Mouse (Mus musculus) stomach, embryonic 15.5 days (tissue): ENCODE results near the gene Atp6v1fnb. TPM values are rescaled to one million over a fixed set of nuclear protein-coding genes. Genes with fewer than 3 reads are reported as not detected.

Experiments used
- ATAC-seq: fragments of 200-750 bp; cut with Nextera tagmentation; 2 replicates; pipeline ENCODE4 v1.8.0; 2017; ENCODE audit warnings: low read depth, moderate number of reproducible peaks, moderate TSS enrichment; ENCODE audit not compliant: insufficient read depth, low FRiP score
- H3K27ac ChIP-seq: fragments of 300-500 bp; sonication (generic); 2 replicates; pipeline ENCODE4 v1.5.1; 2015; ENCODE audit warnings: mild to moderate bottlenecking, inconsistent platforms
- H3K27me3 ChIP-seq: fragments of 300-500 bp; sonication (generic); replicated peaks from 2 replicates; pipeline ENCODE4 v1.6.1; 2015; ENCODE audit warnings: inconsistent platforms
- H3K36me3 ChIP-seq: fragments of 300-500 bp; sonication (generic); 2 replicates; pipeline ENCODE4 v1.6.1; 2015; ENCODE audit warnings: inconsistent platforms
- H3K4me1 ChIP-seq: fragments of 300-500 bp; sonication (generic); 2 replicates; pipeline ENCODE4 v1.6.1; 2015; ENCODE audit warnings: inconsistent platforms
- H3K4me2 ChIP-seq: fragments of 300-500 bp; sonication (generic); 2 replicates; pipeline ENCODE4 v1.6.1; 2015; ENCODE audit warnings: mild to moderate bottlenecking, inconsistent platforms
- H3K4me3 ChIP-seq: fragments of 300-500 bp; sonication (generic); replicated peaks from 2 replicates; pipeline ENCODE4 v1.5.1; 2015; ENCODE audit warnings: inconsistent platforms
- H3K9ac ChIP-seq: fragments of 300-500 bp; sonication (generic); 2 replicates; pipeline ENCODE4 v1.6.1; 2015; ENCODE audit warnings: inconsistent platforms
- H3K9me3 ChIP-seq: fragments of 300-500 bp; sonication (generic); 2 replicates; pipeline ENCODE4 v1.6.1; 2016; ENCODE audit warnings: inconsistent platforms
- WGBS: fragments of 180-500 bp; shearing (Covaris S2); methylation state at CpG from one replicate; pipeline ENCODE4 v1.1.7; 2015; 5-methylcytosine and 5-hydroxymethylcytosine counted together
- polyA plus RNA-seq: library from polyadenylated mRNA; unstranded; fragments of >200 nt; fragmentation: Nextera tagmentation; extraction: Ambion mirVana; gene quantifications from 2 replicates; pipeline ENCODE4 v1.2.1, GENCODE M21; 2015

Atp6v1fnb gene
- polyA plus RNA-seq, 1 experiment from 2014 or later = 0.24 TPM

- WGBS = 84% methylated on average over 6 of the region's 6 CpGs
- Histone ChIP-seq H3K27ac (no peak overlapping the region), H3K9me3 (no peaks in the 10 kb centered on the region), H3K4me3 (no peak overlapping the region), H3K4me2 (no peak overlapping the region), H3K27me3 (peaks cover 7% of the 10 kb centered on the region; the same call in 1 of the 2 replicates), H3K4me1 (0 out of 2 replicates have a peak, but pooled peaks cover 4% of the 10 kb centered on the region), H3K36me3 (no peaks in the 10 kb centered on the region), H3K9ac (no peak overlapping the region)
- ATAC-seq = no peak
Measured at GRCm38 (mm10) chr6:29500810-29501209, 29.6 kb downstream of the Atp6v1fnb start.

DNA sequence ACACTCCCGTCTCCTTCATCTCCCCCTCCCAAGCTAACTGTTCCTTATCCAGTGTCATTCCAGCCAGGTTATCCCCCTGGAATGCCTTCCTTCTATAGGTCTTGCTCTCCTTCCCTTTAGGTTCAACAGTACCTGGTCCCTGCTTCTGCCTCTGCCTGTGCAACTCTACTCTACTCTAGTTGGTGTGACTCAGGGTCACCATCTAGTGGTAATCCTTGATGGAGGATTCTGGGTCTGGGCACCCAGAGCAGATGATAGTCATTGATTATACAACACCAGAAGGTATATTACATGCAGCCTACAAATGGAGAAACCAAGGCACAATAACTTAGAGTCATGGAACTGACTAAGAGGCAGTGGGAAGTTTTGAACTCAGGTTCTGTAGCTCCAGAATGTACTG is 30.4 kb downstream of the Atp6v1fnb start:
- peaks cover 7% of the 10 kb centered on the region; the same call in 1 of the 2 replicates for H3K4me1 ChIP-seq
- no peaks in the 10 kb centered on the region for H3K36me3 ChIP-seq
- WGBS = 85% methylated on average over 1 of the region's 1 CpGs
- H3K9me3 ChIP-seq = no peaks in the 10 kb centered on the region
- ATAC-seq = no peak
- H3K4me2 ChIP-seq = no peak overlapping the region
- no peak overlapping the region for H3K9ac ChIP-seq
- no peak overlapping the region for H3K4me3 ChIP-seq
- peaks cover 3% of the 10 kb centered on the region; the same call in 1 of the 2 replicates for H3K27me3 ChIP-seq
- H3K27ac ChIP-seq = no peak overlapping the region

DNA sequence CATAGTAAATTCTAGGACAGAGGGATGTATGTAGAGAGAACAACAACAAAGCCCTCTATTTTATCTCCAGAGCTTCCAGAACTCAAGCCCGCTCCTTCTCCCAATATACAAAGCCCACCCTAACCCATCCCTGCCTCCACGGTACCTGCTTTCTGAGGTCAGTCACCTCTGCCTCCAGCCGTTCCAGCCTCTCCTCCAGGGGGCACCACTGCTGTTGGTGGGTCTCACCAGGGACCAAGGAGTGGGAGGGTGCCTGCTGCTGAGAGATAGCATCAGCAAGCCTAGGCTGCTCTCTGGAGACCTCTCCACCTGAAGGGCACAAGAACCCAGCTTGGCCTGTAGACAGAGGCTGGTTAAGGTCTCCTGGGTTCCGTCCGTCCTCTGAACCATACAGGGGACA is 34.3 kb downstream of the Atp6v1fnb start:
- ATAC-seq = no peak
- WGBS = 86% methylated on average over 5 of the region's 5 CpGs
- Histone ChIP-seq H3K4me1 (peaks cover 24% of the 10 kb centered on the region), H3K9me3 (no peaks in the 10 kb centered on the region), H3K36me3 (no peaks in the 10 kb centered on the region), H3K27ac (no peak overlapping the region), H3K4me3 (no peak overlapping the region), H3K27me3 (no peaks in the 10 kb centered on the region), H3K4me2 (no peak overlapping the region), H3K9ac (no peak overlapping the region)

DNA sequence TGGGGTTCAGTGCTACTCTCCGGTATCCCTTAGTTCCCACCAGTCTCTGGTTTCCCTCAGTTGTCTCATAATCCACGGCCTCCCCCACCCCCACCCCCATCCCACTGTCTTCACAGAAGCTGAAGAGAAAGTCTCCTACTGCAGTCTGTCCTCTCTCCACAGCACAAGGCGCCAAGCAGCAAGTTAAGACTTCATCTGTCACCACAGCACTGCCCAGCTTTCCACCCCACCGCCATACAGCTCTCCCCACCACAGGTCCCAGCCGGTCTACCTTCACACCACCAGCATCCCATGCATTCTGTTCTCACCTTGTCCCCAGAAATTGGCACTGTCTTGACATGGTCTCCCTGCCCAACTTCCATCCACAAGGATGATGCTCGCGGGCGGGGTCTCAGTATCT is 35.6 kb downstream of the Atp6v1fnb start:
- Histone ChIP-seq H3K9me3 (no peaks in the 10 kb centered on the region), H3K36me3 (no peaks in the 10 kb centered on the region), H3K4me2 (peak overlapping the region; percentile 72), H3K27me3 (no peaks in the 10 kb centered on the region), H3K27ac (no peak overlapping the region), H3K9ac (no peak overlapping the region), H3K4me1 (peaks cover 24% of the 10 kb centered on the region), H3K4me3 (peak overlapping the region; percentile 54)
- 19% methylated on average over 8 of the region's 8 CpGs for WGBS
- ATAC-seq = no peak

DNA sequence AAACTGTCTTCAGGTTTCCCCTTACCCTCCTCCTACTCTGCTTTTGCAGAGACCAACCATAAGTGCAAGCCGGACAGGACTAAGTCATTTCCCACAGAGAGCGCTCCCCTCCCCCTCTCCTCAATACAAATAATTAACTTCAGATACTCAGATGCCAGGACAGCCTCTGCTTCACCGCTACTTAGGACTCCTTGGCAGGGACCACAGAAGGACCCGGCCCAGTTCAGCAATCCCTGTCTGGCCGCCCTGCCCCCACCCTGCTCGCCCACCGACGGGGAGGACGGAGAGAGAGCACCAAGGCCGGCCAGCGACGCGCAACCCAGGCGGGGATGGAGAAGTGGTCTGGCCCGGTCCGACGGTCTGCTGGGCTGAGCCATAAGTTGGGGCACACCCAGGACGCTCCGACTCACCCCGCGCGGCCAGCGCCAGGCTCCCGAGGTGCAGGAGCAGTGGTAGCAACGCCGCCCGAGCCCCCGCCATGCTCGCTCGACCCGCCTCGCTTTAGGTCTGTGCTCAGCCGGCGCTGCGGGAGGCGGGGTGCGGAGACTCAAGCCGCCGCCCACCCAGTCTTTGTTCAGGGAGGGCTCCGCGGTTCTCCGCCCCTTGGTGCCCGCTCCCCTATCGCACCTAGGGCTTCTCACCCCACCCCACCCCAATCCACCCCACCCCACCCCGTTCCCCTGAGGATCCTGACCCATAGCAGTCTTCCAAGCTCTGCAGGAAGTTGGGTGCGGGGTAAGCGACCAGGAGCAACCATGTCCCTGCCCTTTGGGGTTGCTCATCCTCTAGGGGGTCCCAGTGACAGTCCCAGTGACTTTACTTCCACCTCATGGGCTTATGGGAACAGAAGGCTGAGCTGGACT is 36.4 kb downstream of the Atp6v1fnb start, which contains the start of gene Kcp:
Gene Kcp (minus strand): TSS at position 506 of the 863 bp plus-strand sequence.
- 1% methylated on average over 38 of the region's 47 CpGs for WGBS
- Histone ChIP-seq H3K36me3 (no peaks in the 10 kb centered on the region), H3K4me1 (peaks cover 24% of the 10 kb centered on the region), H3K4me3 (peak within 1 kb of the TSS; percentile 54), H3K4me2 (peak within 1 kb of the TSS; percentile 72), H3K27ac (peak within 1 kb of the TSS; percentile 28; the same call in 1 of the 2 replicates), H3K27me3 (no peaks in the 10 kb centered on the region), H3K9ac (peak within 1 kb of the TSS; percentile 31), H3K9me3 (no peaks in the 10 kb centered on the region)
- ATAC-seq = peak; percentile 51

DNA sequence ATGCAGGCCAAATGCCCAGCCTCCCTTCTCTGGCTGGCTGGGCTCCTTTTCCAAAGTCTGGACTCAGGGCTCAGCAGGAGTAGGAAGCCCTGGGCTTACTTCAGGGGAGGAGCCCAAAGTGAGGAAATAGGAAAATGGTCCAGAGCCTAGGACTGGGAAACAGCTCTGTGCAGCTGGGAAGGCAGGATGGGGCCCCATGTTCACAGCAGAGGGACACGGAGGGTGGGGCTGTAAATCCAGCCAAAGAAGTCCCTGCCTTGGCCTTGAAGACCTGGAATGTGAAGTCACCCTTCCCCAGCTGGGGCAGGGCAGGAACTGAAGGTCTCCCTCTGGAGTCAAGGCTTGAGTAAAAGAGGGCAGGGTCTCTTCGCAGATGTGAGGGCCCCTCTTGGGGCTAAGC is 37.8 kb downstream of the Atp6v1fnb start:
- no peak overlapping the region for H3K4me2 ChIP-seq
- H3K9me3 ChIP-seq = no peaks in the 10 kb centered on the region
- H3K27me3 ChIP-seq = no peaks in the 10 kb centered on the region
- H3K27ac ChIP-seq = peak overlapping the region; percentile 28; the same call in 1 of the 2 replicates
- H3K4me3 ChIP-seq = no peak overlapping the region
- WGBS = 26% methylated on average over 2 of the region's 2 CpGs
- no peak overlapping the region for H3K9ac ChIP-seq
- no peak for ATAC-seq
- no peaks in the 10 kb centered on the region for H3K36me3 ChIP-seq
- H3K4me1 ChIP-seq = peaks cover 26% of the 10 kb centered on the region

DNA sequence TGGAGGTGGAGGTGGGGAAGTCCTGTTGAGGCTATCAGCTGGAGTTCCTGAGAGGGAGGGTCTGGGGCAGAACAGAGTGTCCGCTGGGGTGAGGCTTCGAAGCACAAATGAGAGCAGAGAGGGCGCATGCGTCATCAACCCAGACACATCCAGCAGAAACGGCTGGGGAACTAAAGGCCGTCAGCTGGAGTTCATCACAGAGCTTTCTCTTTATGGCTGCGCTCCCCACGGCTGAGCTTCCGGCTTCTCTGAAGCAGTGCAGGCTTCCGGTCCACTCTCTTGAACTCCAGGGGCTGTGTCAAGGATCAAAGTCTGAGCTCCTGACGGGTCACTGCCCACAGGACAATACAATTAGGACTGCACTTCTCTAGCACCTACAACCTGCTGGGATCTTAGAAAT is 42.0 kb downstream of the Atp6v1fnb start:
- Histone ChIP-seq H3K9me3 (no peaks in the 10 kb centered on the region), H3K36me3 (no peaks in the 10 kb centered on the region), H3K4me1 (peaks cover 7% of the 10 kb centered on the region; the same call in 1 of the 2 replicates), H3K4me2 (peak overlapping the region; percentile 45), H3K9ac (no peak overlapping the region), H3K27me3 (no peaks in the 10 kb centered on the region), H3K4me3 (peak overlapping the region; percentile 11), H3K27ac (peak overlapping the region; percentile 80)
- ATAC-seq = peak; percentile 62; the same call in 1 of the 2 replicates
- WGBS = under 1% methylated on average over 11 of the region's 11 CpGs

- no peak; the same call in 1 of the 2 replicates for ATAC-seq
- Histone ChIP-seq H3K9me3 (no peaks in the 10 kb centered on the region), H3K27me3 (no peaks in the 10 kb centered on the region), H3K4me3 (no peak overlapping the region), H3K9ac (no peak overlapping the region), H3K4me1 (peaks cover 2% of the 10 kb centered on the region; the same call in 1 of the 2 replicates), H3K27ac (no peak overlapping the region), H3K4me2 (no peak overlapping the region), H3K36me3 (no peaks in the 10 kb centered on the region)
- 7% methylated on average over 5 of the region's 5 CpGs for WGBS
Measured at GRCm38 (mm10) chr6:29517139-29517538, 45.9 kb downstream of the Atp6v1fnb start.

- H3K27me3 ChIP-seq = peaks cover 9% of the 10 kb centered on the region; the same call in 1 of the 2 replicates
- H3K9ac ChIP-seq = no peak overlapping the region
- peaks cover 33% of the 10 kb centered on the region for H3K4me1 ChIP-seq
- no peaks in the 10 kb centered on the region for H3K9me3 ChIP-seq
- no peak for ATAC-seq
- no peak overlapping the region for H3K4me2 ChIP-seq
- no peak overlapping the region for H3K4me3 ChIP-seq
- peak overlapping the region; percentile 71 for H3K27ac ChIP-seq
- H3K36me3 ChIP-seq = no peaks in the 10 kb centered on the region
- 53% methylated on average over 6 of the region's 6 CpGs for WGBS
Measured at GRCm38 (mm10) chr6:29522626-29523300, 51.5 kb downstream of the Atp6v1fnb start.

Other genes with a start within 250 kb of the Atp6v1fnb start
- 34.6 and 37.4 TPM in 2 replicates for gene Hilpda, start 198.9 kb upstream of the Atp6v1fnb start, polyA plus RNA-seq
- 0.27 and 0.44 TPM in 2 replicates for gene Fam71f2, start 191.8 kb upstream of the Atp6v1fnb start, polyA plus RNA-seq
- gene Fam71f1, start 152.3 kb upstream of the Atp6v1fnb start, polyA plus RNA-seq = 0.09 and 0.13 TPM in 2 replicates
- 327 and 341 TPM in 2 replicates for gene Calu, start 123.4 kb upstream of the Atp6v1fnb start, polyA plus RNA-seq
- gene Opn1sw, start 83.0 kb upstream of the Atp6v1fnb start, polyA plus RNA-seq = 0.30 and 0.43 TPM in 2 replicates
- 12.2 and 12.4 TPM in 2 replicates for gene Ccdc136, start 75.1 kb upstream of the Atp6v1fnb start, polyA plus RNA-seq
- 12.1 and 13.6 TPM in 2 replicates for gene Flnc, start 38.2 kb upstream of the Atp6v1fnb start, polyA plus RNA-seq
- gene Atp6v1f, start 3.7 kb upstream of the Atp6v1fnb start, polyA plus RNA-seq = 244 and 256 TPM in 2 replicates
- gene Kcp, start 36.5 kb downstream of the Atp6v1fnb start, polyA plus RNA-seq = 20.3 and 20.7 TPM in 2 replicates
- 8.9 and 11.1 TPM in 2 replicates for gene Irf5, start 55.2 kb downstream of the Atp6v1fnb start, polyA plus RNA-seq
- gene Tnpo3, start 138.4 kb downstream of the Atp6v1fnb start, polyA plus RNA-seq = 76.7 and 77.0 TPM in 2 replicates
- 10.2 and 19.5 TPM in 2 replicates for gene Tspan33, start 222.8 kb downstream of the Atp6v1fnb start, polyA plus RNA-seq